Mouse (Mus musculus): ENCODE results near the gene Zbtb43.

Gene Zbtb43

DNA sequence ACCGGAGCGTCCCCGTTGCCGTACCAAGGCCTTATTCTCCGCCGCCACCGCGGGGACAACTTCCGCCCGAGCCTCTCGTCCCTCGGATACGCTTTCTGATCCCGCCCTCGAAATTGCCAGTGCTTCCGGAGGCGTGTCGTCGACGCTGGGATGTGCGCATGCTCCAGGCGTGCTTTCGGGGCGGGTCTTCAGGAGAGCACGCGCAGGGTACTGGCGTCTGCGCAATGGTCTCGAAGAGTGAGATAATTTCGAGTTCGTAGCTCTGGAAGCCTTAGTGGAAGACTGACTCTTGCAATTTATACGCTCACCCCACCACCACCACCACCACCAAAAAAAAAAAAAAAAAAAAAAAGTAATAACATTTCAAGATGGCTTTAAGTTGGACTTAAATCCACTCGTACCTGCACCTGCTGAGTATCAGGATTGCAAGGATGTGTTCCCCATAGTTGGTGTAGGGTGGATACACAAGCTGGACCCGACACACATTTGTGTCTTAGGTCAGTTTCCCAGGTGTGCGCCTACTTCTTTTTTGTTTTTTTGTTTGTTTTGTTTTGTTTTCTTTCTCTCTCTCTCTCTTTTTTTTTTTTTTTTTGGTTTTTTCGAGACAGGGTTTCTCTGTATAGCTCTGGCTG lies at the start of gene Zbtb43:
TSS of gene Zbtb43 (minus strand) at position 94 of the 632 bp plus-strand sequence.
- in situ Hi-C loops (cut with MboI; ENCODE audit: low sequenced_read_pairs) = no loop called here

DNA sequence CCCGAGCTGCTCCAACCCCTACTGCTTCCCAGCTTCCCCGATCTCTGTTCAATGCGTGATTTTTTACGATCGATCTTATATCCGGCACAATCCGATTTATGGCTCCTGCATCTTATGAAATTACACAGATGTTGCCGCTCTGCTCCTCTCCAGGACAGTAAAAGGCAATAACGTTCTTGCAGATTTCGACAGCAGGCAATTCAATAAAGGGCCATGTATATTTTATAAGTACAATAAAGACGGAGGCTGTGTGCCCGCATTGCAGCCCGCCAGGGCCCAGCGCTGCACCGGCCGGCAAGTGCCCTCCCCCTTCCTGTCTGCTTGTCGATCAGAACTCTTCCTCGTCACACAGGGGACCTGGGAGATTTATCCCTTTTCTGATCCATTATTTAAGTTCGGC lies 47.5 kb upstream of the Zbtb43 start:
- in situ Hi-C loops (cut with MboI; ENCODE audit: low sequenced_read_pairs) = no loop called here

DNA sequence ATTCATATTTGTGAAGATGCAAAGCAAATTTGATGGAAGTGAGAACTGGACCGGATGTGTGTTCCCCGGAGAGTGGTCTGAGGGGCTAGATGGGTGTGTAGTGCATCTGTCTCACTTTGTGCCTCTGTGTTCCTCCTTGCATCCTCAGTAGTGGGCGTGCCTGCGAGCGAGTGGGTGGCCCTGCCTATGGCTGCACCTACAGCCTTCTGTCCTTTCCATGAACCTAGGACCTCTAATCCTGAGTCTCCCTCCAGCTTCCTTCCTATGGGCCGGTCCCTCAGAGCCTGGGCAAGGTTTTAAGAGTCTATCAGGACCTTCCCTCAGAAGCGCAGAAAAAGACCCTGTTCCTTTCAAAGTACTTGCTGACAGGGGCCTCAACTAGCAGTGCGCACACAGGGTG lies 47.1 kb upstream of the Zbtb43 start:
- in situ Hi-C loops (cut with MboI; ENCODE audit: low sequenced_read_pairs) = no loop called here

DNA sequence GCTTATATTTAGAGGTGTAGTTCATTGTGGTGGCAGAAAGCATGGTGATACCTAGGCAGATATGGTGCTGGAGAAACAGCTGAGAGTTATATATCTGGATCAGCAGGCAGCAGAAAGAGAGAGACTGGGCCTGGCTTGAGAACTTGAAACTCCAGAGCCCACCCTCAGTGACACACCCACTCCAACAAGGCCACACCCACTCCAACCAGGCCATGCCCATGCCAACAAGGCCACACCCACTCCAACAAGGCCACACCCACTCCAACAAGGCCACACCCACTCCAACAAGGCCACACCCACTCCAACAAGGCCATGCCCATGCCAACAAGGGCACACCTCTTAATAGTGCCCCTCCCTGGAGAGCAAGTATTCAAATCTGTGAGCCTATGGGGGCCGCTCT lies 42.4 kb upstream of the Zbtb43 start:
- in situ Hi-C loops (cut with MboI; ENCODE audit: low sequenced_read_pairs) = no loop called here

DNA sequence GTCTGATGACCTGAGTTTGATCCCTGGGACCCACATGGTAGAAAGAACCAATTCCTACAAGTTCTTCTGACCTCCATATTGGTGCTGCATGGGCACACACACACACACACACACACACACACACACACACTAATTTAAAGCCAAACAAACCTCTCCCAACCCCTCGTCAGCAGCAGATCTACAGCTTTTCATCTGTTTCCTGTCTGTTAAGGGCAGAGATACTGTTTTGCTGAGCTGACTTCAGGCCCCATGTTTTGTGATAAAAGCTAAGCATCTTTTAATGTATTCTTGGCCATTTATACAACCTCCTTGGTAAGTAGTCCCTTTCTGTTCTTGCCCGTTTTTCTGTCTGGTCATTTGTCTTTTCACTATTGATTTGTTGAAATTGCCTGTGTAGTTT lies 34.2 kb upstream of the Zbtb43 start:
- in situ Hi-C loops (cut with MboI; ENCODE audit: low sequenced_read_pairs) = no loop called here

DNA sequence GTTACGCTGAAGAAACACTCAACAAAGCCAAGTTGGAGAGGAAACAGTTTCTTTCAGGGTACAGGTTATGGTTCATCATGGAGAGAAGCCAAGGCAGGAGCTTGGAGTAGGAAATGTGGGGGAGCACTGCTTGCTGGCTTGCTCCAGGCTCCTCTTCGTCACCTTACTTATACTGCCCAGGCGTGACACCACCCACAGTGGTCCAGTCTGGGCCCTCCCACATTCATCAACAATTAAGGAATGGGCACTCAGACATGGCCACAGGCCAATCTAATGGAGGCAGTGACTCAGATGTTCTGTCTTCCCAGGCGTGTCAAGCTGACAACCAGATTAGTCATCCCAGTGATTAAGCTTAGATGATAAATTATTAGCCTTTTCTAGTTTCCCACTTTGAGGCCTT lies 29.9 kb upstream of the Zbtb43 start:
- in situ Hi-C loops (cut with MboI; ENCODE audit: low sequenced_read_pairs) = loop anchor here (10.0 kb wide), 1 partner anchor 57 kb away; no protein-coding TSS in a partner anchor

DNA sequence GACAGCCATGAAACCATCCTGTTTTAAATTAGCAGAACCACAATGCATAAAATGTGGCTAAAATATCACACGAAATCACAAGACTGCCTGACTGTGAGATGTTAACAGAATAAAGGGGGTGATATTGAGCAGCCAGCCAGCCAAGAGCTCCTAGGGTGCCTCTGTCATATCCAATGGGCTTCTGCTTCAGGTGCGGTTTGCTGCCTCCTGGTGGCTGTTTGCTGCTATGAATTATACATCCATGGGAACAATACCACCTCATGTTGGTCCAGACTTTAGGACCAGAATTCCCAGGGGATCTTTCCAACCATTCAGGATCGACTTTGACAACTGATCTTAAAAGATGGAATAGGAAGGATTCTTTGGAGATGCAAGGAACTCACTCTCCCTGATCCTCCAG lies 27.3 kb upstream of the Zbtb43 start:
- in situ Hi-C loops (cut with MboI; ENCODE audit: low sequenced_read_pairs) = loop anchor here (10.0 kb wide), 1 partner anchor 59 kb away; no protein-coding TSS in a partner anchor

DNA sequence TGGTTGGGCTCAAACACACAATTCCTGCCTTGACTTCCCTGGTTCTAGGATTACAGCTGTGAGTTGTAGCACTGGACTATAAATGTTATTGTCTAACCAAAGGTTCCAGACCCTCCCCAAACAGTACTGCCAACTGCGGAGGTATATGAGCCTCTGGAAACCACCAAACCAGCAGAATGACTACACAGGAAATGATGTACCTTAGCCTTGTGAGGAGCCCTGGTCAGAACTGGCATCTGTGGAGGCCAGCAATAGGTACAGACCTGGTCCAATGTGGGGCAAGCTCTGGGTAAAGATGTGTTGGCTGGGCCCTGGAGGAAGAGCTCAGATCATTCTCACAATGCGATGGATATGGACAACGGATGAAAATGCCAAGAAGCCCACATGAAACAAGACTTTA lies 23.7 kb upstream of the Zbtb43 start:
- in situ Hi-C loops (cut with MboI; ENCODE audit: low sequenced_read_pairs) = loop anchor here (10.0 kb wide), 1 partner anchor 63 kb away; no protein-coding TSS in a partner anchor

DNA sequence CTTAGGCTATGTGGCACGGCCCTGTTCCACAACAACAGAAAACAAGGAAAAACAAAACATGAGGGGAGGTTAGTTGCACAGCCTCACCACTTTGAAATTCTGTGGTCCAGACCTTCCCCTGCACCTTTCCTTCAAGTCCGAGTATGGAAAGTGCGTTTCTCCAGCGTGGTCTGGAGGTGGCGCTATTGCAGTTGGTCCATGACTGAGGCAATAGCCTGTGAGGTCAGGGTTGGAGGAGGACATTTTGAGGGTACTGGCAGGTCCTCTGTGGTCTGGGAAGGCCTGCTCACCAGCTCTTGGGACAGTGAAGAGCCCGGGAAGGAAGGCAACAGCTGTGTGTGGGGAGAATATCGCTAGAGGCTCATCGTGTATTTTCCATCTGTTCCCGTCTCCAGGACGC lies 21.2 kb upstream of the Zbtb43 start:
- in situ Hi-C loops (cut with MboI; ENCODE audit: low sequenced_read_pairs) = no loop called here

DNA sequence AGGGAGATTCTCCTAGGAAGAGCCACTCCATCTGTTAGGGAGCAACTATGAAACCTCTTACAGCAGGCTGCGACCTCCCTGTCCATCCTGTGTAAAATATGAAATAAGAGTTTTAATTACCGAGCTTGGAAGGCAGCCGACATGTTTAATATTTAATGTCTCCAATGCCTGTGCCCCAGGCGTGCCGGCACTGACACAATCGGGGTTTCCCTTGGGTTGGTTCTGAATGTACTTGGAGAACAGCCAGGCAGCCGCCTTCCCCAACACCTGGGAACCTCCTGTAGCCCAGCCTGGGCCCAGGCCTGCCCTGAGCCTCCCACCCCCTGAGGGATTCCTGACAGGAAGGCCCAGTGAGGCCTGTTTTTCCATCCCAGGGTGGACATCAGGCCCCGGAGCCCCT lies 19.0 kb upstream of the Zbtb43 start:
- in situ Hi-C loops (cut with MboI; ENCODE audit: low sequenced_read_pairs) = no loop called here

DNA sequence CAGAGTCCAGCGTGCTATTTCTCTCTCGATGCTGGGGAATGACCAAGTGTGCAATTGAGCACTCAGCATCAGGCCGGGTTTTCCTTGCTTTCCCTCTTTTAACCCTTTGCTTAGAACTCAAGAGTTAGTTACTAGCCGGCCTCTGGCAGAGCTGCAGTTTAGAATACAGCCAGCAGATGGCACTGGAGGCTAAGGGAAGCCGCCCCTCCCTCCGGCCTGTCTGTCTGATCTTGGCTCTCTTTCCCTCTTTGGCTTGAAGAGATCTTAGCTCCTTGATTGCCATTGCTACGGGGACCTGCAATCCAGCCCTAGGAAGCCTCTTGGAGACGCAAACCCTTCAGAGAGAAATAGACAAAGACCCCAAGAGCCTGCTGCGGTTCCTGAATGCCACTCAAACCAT lies 18.5 kb upstream of the Zbtb43 start:
- in situ Hi-C loops (cut with MboI; ENCODE audit: low sequenced_read_pairs) = no loop called here

DNA sequence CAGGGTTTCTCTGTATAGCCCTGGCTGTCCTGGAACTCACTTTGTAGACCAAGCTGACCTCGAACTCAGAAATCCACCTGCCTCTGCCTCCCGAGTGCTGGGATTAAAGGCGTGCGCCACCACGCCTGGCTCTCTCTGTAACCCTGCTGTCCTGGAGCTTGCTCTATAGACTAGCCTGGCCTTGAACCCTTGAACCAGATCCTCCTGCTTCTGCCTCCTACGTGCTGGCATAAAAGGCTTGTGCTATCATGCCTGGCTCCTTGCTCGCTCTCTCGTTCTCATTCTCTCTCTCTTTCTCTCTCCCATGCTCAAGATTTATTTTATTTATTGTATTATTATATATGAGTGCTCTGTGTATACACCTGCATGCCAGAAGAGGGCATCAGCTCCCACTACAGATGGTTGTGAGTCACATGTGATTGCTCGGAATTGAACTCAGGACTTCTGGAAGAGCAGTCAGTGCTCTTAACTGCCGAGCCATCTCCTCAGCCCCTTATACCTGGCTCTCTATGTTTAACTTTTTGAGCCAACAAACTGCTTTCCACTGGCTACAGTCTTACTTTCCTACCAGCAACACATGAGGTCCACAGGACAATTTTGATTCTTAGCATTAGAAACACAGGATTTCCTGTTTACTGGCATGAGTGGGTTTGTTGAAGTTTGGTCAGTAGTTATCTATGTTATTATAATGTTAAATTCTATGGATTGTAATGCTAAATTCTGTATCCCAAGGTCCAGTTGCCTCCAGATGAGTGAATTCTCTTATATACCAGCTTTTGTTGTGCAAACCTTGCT lies 9.8 kb upstream of the Zbtb43 start:
- in situ Hi-C loops (cut with MboI; ENCODE audit: low sequenced_read_pairs) = no loop called here

DNA sequence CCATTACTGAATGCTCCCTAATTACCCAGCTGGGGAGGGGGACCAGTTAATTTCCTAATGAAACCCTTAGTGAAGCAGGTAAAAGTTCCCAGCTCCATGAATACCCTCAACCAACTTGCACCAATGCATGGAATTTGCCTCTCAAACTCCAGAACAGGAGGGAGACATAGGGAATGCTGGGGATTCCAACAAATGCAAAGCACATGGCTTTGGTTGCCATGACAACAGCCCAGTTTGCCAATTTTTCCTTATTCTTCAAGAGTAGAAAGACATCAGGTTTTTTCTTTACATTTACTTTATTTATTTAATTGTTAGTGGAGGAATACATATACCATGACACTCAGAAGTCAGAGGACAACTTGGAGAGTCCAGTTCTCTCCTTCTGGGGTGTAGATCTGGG lies 7.6 kb upstream of the Zbtb43 start:
- in situ Hi-C loops (cut with MboI; ENCODE audit: low sequenced_read_pairs) = no loop called here

DNA sequence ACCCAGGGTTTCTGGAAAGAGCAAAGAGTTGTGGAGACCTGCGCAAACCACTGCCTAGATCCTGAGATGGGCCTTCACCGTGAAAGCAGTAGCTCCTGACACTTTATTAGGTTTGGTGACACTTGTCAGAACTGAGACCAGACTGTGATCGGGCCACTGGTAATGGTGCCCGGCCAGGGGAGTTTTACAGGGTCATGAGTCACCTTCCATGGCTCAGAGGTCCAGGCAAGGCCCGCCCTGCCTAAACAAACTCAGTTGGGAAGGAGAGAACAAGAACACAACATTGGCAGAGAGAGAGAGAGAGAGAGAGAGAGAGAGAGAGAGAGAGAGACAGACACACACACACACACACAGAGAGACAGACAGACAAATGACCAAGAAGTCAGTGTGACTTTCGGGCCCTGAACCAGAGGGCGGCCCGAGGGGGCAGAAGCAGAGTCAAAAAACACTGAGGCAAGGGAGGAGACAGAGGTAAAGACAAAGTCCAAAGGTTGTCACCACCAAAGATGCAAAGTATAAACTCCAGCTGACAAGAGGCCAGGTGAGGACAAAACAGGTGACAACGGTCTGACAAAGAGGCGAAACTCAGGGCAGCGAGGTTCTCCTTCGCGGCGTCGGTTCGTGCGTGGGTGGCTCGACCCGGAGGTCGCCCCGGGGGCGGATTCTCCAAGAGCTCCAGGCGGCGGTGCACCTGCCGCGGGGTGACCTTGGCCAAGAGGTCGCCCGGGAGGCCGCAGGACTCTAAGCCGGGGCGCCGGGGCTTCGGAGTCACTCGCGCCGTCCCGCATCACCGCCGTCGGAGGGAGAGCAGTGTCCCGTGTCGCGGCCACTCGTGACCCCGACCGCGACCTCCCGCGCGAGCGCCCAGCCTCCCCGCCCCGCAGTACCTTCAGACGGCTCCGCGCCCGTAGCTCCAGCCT lies 553 bp downstream of the Zbtb43 start:
- in situ Hi-C loops (cut with MboI; ENCODE audit: low sequenced_read_pairs) = no loop called here

DNA sequence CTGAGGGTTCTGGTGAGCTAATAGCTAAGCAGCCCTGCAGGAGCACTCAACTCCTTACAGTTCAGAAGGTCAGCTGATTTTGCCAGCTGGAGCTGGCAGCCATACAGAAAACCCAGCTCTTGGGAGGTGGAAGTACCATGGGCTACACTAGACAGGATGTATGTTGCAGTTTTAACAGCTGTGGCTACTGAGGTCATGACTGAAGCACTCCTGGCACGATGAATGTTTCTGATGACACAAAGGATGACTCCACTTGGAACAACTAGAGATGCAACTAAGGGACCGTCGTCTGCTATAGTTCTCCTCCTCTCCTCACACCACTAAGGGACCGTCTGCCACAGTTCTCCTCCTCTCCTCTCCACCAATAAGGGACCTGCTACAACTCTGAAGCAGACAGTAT lies 2.4 kb downstream of the Zbtb43 start:
- in situ Hi-C loops (cut with MboI; ENCODE audit: low sequenced_read_pairs) = no loop called here

DNA sequence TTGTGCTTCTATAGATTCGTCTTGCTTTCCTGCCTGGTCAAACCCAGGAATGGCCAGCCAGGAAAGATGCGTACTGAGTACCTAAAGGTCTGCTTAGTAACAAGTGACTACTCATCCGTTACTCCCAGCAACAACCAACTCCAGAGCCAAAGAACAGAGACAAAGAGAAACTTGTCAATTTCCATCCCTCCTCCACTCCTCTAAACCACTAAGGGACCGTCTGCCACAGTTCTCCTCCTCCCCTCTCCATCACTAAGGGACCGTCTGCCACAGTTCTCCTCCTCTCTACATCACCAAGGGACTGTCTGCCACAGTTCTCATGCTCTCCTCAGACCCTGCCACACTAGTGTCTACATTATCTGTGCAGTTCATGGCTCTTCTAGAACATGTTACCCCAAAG lies 3.1 kb downstream of the Zbtb43 start:
- in situ Hi-C loops (cut with MboI; ENCODE audit: low sequenced_read_pairs) = no loop called here

DNA sequence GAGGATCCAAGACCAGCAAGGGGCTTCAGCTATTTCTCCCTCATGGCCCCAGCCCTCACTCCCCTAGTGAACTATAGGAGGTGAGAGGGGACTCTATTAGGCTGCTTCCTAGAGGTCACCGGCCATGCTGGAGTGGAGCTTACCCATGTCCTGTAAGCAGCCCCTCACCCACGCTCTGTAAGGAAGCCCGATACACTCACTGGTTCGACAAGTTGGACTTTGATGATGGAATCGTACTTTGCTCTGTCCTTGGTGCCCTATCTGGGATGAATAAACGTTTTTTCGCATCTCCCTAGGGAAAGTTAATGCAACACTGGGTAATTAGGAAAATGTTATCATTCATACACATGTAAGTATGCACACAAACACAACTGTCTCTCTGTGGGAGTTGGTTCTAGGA lies 6.3 kb downstream of the Zbtb43 start:
- in situ Hi-C loops (cut with MboI; ENCODE audit: low sequenced_read_pairs) = no loop called here

DNA sequence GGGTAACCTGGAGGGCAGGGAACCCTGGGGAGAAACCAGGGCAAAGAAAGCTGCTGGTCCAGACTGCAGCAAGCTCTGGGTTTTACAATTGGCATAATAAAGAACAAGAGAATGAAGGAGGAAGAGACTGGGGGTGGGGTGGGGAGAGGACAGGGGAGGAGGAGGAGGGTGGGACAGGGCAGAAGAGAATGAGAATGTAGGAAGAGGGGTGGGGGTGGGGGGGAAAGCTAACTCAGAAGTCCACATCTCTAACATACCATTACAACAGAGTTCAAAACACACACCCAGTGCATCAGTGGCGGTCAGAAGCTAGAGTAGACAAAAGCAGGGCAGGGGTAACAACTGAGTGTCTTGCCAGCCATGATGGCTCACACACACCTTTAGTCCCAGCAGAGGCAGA lies 7.3 kb downstream of the Zbtb43 start:
- in situ Hi-C loops (cut with MboI; ENCODE audit: low sequenced_read_pairs) = no loop called here

DNA sequence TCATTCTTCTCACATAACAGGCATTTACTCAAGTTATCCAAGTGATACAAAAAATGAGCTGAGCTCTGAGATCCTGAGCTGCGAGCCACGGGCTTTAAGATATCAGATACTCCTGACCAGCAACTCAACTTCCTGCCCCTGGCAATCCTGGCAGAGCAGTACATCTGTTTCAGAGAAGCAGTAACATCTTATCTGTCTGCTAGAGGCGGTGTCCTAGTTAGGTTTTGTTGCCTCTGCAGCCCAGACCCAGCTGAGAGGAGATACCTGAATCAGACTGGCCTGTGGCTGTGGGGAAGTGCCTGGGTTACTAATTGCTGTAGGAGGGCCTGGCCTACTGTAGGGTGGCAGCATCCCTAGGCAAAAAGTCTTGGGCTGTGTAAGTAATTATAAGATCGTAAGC lies 8.7 kb downstream of the Zbtb43 start:
- in situ Hi-C loops (cut with MboI; ENCODE audit: low sequenced_read_pairs) = no loop called here

DNA sequence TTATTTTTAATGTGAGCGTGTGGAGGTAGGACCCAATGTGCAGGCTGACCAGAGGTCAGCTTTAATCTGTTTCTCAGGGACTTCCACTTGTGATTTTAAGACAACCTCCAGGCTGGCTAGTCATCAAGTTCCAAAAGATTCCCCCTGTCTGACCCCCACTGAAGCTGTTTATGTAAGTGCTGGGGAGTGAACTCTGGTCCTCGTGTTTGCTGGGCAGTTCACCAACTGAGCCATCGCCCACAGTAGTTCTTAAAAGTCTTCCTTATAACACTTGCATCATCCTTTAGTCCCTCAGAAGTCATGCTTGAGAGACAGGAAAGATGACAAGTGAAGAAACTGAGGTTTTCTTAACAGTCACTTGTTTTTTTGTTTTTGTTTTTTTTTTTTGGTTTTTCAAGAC lies 11.7 kb downstream of the Zbtb43 start:
- in situ Hi-C loops (cut with MboI; ENCODE audit: low sequenced_read_pairs) = no loop called here

DNA sequence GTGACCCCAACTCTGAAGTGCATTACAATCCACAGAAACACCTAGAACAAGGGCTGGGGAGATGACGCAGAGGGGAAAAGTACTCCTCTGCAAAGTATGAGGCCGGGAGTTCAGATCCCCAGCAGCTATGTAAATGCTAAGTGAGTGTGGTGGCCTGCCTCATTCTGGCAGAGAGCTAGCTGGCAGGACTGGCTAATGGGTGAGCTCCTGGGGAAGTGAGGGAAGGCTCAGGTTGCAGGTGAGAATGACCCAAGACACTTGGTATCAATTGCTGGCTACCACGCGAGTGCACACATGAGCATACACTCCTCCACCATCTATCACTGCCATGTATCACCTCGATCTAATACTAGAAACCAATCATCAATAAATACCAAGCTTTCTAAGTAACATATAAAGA lies 12.1 kb downstream of the Zbtb43 start:
- in situ Hi-C loops (cut with MboI; ENCODE audit: low sequenced_read_pairs) = no loop called here

Data from CH12F3 (cell line).